Mouse (Mus musculus) spleen, adult 2 months (tissue): ENCODE results near the gene Tmem8.

Experiments used
- CTCF ChIP-seq: fragments of 200-500 bp; IDR thresholded peaks from 2 replicates; pipeline ENCODE4 v1.5.1; 2011; ENCODE audit warnings: mild to moderate bottlenecking, inconsistent platforms; ENCODE audit not compliant: insufficient read depth, insufficient read length, insufficient replicate concordance; ENCODE audit errors: extremely low read depth
- POLR2A ChIP-seq: fragments of 200-500 bp; IDR thresholded peaks from 2 replicates; pipeline ENCODE4 v1.6.1; 2011; ENCODE audit warnings: low read depth, low read length, inconsistent platforms

- TF ChIP-seq POLR2A (peak; percentile 91), CTCF (no peak)
Measured at GRCm38 (mm10) chr17:26123267-26123684, 10.2 kb downstream of the Tmem8 start, which contains the start of gene Mrpl28.
